Mouse (Mus musculus) layer of hippocampus, postnatal 10 days (tissue): Measurements from ENCODE around the gene Myl3. TPM values are rescaled to one million over a fixed set of nuclear protein-coding genes. Genes with fewer than 3 reads are reported as not detected.

Source experiments
- DNase-seq, 2 experiments: peaks; one replicate each; pipeline ENCODE4 v3.0.0; 2021; ENCODE audit warnings: low spot score in 2 of 2
- total RNA-seq, 2 experiments: library from RNA; stranded (reverse); gene quantifications; 2 replicates each; pipeline ENCODE4 v1.2.3; 2021

The Myl3 gene
- total RNA-seq, 2 experiments from 2014 or later: 0.49 to 0.75 TPM

DNA sequence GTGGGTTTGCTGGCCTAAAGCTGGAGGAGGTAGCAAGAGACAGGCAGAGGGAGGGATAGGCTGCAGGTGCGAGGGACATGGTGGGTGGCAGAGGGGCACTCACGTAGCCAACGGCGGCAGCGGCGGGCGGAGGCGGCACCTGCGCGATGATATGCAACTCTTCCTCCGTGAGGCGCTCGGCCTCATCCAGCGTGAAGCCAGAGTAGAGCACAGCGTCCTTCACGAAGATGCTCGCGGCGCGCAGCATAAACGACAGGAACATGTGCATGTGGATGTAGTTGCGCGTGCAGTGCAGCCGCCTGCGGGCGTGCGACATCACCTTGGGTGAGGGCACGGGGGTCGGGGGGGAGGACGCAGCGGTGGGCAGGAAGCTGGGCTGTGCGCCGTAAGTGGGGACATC lies 14.8 kb upstream of the Myl3 start:
- no peak for DNase-seq

DNA sequence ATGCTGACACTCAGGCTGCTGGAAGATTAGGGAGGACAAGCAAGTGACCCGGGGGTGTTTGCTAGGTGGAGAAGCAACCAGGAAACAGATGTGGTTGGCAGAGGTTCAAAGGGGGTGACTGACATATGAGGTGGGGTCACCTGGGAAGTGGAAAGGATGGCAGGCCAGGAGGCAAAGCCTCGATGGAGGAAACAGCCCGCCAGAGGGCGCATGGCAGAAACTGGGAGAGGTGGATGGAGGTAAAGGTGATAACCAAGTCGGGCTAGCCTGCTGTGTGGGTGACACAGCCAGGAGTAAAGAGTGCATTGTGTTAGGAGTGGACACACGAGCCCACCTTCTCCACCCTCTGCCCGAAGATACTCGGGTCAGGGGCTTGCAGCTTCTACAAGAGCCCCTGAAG lies 11.8 kb upstream of the Myl3 start:
- peak; percentile 56 to 65 for DNase-seq

DNA sequence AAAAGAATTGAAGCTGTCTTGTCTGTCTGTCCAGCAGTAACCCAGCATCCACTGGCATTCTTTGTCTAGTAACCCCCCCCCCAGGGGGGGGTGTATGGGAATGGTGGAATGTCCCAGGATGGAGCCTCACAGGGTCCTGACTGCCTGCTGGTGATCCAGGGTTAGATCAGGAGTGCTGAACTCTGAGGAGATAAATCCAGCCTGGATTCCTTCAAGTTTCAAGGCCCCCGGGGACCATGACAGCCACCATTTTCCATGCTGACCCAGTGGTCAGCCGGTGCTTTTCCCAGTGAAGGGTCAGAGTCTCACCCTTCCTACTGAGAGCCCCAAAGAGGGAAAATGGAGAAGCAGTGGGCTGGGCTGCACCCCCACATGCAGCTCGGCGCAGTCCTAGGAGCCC lies 9.8 kb upstream of the Myl3 start:
- no peak for DNase-seq

DNA sequence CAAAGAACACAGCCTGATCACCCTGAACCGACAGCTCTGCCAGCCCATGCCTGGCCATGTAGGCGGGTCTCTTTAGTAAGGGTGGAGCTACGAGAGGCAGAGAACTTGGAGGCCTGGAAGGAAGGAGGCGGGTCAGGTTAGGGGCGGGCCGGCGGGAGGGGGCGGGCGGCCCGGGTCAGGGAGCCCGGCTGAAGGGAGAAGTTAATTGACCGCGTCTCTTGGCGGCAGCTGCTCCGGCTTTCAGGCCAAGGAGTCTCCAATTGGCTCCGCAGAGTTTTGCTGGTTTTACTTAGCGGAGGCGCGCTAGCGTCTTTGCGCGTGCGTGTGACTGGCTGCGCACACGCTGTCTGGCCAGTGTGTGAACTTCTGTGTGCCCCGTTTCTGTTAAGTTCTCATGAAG lies 9.0 kb upstream of the Myl3 start:
- peak; percentile 28 to 57 for DNase-seq

DNA sequence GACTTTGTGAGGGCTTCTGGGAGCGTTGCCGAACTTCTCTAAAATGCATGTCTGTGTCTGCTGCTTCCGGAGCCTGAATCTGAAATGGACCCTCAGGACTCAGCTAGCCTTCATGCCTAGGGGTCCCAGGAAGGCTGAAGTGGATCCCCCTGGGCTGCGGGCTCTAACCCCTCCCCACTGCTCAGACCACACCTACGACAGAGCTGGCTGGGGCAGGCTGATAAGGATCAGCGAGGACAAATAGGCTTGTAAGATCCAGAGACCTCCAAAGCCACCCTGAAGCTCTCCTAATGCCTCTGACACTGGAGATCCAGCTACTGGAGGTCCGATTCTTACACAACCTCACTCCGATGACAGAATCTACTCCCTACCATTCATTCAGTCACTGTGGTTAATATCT lies 8.6 kb upstream of the Myl3 start:
- DNase-seq: no peak

DNA sequence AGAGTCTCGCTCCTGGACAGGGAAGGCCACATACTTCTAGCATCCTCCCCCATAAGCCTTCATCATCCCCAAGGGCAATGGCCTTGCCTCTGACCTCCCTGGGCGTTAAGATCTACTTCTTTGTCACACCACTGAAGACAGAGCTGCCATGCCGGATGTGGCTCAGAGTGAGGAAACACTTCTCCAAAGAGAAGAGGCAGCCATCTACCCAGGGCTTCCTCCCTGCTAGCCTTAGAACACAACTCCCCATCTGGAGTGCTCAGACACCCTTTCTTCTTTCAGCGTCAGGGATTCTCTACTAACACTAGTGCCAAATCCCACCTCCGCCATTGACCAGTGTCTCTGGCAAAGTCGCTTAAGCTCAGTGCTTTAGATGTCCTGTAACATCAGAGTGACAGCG lies 7.5 kb upstream of the Myl3 start:
- no peak for DNase-seq

DNA sequence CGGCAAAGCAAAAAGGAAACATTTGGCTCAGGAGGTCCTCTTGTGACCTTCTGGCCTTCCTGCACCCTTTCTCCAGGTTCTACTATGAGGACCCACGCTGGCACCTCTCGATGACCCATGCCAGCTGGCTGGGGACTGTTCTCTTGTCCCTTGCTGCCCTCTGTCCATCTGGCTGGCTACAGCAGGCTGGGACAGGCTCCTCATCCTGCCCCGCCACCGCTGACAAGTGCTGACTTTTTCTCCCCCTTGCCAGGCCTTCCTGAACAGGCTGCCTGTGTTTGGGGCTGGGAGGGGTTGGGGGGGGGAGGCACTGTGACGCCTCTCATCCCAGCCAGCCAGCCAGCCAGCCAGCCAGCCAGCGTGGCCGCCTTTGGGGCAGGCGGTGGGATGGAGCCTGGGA lies 5.3 kb upstream of the Myl3 start:
- DNase-seq: no peak

DNA sequence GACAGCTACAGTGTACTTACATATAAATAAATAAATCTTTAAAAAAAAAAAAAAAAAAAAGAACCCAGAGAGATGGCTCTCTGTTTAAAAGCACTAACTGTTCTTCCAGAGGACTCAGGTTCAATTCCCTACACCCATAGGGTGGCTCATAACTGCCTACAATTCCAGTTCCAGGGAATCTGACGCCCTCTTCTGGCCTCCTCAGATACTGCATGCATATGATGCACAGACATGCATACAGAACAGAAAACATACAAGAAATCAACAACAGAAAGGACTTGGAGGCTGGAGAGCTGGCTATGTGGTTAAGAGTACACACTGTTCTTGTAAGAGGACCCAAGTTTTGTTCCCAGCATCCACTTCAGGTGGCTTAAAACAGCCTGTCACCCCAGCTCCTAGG lies 3.6 kb upstream of the Myl3 start:
- no peak for DNase-seq

DNA sequence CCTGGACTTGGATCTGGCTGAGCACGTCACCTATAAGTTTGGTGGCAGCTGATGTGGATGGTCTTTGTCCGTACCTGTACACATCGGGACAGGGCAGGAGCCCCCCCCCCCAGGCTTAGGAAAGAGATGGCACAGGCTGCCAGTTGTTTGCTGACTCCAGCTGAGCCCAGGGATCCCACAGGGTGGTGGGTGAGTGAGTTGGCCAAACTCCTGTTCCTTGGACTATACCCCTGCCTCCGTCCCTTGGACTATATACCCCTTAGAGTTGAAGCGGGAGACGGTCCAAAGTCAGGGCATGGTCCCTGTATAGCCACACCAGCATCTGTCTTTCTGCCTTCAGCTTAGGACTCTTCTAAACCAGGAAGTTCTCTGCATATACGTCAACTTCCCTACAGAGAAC lies 1.7 kb upstream of the Myl3 start:
- no peak for DNase-seq

DNA sequence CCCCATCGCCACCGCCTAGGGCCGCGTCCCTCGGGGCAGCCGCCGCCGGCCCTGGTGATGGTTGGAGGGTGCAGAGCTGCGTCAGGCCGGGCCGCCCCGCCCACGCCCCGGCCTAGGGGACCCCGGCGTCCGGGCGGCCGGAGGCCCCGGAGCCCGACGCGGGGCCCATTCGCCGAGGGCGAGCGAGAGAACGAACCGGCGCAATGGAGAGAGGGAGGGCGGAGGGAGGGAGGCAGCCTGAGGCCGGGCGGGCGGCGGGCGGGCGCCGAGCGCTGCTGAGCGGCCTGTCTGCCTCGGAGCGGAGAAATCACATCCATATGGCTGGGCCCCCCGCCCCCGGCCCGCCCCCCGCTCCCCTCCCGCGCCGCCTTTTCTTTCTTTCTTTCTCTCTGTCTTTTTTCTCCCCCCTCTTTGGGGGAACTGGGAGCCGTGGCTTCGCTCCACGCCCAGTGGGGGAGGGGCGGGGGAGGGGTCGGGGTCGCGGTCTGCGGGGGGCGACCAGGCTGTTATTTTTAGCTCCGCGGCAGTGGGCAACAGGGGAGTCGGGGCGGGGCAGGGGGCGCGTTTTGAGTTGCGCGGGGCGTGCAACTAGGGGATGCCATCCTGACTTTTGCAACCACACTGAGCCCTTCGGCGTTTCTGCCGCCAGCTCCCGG lies 762 bp downstream of the Myl3 start:
- DNase-seq: no peak

DNA sequence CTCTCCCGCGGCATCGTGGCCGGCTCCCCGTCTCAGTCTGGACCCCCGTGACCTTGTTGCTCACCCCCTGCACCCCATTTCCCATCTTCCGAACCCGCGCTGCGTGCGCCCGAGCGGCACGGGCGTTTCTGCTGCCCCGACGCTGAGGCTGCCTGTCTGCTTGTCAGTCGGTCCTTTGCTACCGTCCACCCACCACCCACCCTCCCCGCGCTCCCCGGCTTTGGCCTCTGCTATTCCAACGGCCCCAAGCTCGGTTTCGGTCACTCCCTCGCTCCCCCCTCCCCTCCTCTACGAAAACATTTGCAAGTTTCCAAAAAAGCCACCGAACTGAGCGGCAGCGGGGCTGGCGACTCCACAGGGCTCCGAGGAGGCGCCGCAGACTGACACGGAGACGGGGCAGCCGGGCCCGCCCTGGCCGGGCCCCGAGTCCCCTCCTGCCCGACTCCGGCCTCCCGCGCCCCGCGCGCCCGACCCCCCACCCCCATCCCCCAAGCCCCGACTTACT lies 1.3 kb downstream of the Myl3 start:
- no peak for DNase-seq

DNA sequence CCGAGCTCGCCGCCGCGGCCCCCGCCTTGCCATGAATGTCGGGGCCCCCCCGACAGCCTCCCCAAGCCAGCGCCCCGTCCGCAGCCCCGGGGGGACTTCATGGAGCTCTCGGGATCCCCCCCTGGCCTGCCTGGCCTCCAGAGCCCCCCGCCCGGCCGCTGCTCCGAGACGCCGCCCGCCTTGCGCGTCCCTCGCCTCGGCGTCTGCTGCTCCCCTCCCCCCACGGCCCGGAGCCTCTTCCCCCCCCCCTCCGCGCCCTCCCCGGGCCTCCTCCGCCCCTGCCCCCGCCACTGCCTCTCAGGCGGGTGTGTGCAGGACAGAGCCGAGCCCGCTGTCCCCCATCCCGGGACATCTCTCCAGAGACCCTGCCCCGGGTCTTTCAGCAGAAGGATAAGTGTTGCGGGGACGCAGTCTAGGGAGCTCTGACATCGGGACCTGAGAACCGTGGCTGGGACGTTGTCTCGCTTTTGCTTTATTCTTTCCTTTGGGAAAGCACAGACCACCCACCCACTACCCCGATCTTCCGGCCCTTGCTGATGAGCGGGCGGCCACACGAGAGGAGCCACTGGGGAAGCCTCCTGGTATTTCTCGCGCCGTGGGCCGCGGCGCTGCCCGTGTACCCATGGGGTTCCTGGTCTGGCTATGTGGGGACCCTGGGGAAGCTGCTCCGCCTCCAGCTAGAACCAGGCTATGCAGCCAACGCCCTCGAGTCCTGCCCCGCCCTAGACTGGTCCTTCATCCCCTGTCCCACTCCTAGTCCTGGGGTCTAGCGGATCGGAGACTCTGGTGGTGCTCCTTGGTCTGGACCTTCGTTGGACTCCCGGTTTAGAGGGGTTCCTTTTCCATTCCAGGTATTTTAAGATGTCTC lies 2.0 kb downstream of the Myl3 start:
- DNase-seq: no peak

DNA sequence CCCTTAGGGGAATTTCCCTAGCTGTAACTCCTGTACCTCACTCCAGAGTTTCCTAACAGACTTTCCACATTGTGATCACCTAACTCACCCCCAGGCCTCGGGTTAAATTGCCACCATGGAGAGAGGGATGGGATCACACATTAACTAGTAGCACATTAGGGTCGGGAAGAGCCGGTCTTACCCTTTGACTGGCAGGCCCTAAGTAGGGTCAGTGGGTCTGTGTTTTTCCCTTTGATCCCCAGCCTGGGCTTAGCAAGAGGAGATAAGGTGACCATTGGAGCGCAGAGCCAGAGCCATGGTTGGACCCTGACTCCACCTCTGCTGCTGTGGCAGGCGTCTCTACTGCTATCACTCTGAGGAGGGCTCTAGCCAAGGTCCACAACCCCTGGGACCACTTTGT lies 4.1 kb downstream of the Myl3 start:
- DNase-seq: no peak

DNA sequence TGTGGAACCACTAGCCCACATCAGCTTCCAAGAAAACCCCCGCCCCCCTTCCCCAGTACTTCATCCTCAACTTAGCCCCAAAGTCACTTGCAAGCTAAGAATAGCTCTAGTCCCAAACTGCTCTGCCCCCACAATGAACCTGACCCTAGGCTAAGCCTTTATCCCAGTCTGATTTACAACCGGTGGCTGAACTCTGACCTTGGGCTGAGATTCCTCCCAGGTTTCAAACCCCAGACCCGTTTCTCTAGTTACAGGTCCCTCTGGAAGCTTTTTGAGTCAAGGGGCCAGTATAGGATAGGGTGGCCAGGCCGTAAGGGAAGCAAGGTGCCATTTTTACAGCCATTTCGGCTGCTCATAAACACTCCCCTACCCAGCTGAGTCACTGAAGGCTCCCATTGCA lies 4.6 kb downstream of the Myl3 start:
- no peak for DNase-seq

DNA sequence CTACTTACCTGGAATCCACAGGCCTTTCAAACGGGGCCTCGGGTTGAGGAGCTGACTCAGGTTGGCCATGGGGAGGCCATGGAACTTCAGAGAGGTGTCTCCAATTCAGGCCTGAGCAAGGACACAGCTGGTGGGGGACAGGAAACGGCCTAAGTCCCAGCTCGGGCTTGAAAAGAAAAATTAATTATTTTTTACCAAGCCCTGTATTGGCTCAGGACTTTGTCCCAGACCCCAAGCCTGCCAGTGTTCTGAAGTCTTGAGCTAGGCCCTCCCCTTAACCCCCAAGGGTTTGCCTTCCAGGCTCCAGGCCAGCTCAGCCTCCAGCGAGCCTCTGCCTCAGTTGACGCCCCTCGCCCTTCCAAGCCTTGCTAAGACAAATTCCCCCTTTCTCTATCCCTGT lies 5.3 kb downstream of the Myl3 start, which contains the start of gene Pth1r:
TSS of gene Pth1r (minus strand) at position 185 of the 400 bp plus-strand sequence.
- DNase-seq: no peak

DNA sequence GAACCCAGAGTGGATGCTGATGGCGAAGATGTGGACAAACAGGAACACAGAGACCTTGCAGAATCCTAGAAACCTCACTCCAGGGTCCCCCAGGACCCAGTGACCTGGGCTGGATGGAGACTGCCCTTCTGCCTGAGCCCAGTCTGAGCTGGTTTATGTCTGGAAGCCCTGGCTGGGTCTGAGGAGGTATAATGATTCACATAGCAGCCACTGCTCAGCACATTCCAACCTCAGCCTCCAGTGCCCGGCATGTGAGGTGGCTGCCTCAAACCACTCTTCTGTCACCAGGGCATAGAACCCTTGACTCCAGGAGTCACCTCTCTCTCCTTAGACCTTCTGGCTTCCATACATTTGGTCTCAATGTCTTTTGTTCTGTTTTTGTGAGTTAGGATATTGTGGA lies 6.8 kb downstream of the Myl3 start:
- DNase-seq: no peak

DNA sequence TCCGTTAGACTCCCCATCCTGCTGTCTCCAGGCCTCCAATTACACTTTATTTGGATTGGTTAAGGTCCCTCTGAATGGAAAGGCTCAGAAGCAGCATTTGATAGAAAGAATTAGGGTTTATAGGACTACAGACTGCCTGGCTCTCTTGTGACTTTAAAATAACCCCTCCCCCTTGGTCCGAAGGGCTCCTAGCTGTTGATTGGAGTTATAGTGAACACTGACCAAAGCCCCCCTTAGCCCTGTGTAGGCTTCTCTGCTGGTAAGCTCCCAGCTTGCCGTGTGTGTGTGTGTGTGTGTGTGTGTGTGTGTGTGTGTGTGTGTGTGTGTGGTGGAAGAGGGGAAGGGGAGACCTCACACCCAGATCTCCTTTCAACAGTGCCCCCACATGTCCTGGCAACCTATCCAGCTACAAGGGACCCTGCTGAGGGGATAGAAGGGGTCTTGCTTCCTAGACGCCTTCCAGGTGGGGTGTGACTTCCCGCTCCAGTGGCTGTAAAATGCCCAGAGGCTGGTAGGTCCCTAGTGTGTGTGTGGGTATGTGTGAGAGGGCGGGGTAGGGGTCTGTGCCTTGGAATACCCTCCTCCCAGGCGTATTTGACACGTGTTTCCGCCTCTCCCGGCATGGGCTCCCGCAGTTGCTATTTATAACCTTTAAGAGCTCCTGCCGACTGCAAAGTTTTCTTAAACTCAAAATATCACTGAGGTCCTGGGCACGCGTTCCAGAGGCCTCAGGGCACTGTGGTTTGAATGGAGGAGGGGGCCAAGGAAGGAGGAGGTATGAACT lies 8.9 kb downstream of the Myl3 start:
- no peak for DNase-seq

DNA sequence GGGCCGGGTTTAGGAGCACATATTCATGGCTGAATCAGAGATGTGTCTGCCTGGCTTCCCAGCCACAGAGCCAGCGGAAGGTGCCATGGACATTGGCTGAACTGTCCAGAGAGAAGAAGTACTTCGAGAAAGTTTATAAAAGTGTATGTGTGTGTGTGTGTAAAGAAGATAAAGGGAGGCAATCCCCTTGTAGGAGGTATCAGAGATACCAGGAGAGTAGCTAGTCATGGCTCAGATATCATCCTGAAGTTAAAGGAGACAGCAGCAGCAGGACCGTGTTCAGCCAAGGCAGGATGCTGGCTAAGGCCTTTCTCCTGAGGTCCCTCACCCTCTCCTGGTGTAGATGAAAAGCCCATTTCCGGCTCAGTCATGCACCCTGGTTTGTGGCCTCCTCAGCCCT lies 9.8 kb downstream of the Myl3 start:
- DNase-seq: no peak

DNA sequence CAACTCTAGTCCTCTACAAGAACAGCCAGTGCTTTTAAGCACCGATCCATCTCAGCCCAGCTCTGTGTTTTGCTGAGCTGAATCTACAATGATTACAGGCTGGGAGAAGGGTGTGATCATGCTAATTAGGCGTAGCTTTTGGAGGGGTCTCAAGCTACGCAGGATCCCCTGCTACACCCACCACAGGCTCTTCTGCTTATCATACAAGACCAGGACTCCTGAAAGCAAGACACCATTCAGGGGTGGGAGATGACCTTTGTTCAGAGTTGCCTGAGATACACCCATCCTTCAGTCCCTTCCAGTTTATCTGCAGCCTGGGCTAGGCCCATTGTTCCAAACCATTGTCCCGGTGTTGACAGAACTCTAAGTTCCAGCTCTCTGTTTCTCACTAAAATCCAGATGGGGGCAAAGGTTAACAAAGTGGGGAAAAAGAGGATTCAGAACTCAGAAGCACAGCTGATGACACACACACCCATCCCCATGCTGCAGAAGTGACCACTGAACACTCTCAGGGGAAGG lies 11.3 kb downstream of the Myl3 start:
- no peak for DNase-seq

DNA sequence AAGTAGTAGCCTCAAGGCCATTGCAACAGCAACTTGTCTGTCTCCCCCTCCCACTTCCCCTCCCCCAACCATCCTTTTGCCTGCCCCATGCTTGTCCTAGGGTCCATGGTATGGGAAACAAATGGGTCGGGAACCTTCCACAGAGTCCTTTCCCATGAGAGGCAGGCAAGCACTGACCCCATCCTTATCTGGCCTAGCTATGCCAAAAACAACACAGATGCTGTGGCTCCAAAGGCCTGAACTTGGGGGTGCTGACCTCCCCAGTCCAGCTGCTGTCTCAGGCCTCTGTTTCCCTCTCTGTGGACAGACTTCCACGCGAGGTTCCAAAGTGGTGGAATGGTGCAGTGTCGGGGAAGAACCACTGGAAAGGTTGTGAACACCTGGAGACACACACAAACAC lies 12.1 kb downstream of the Myl3 start:
- DNase-seq: no peak

DNA sequence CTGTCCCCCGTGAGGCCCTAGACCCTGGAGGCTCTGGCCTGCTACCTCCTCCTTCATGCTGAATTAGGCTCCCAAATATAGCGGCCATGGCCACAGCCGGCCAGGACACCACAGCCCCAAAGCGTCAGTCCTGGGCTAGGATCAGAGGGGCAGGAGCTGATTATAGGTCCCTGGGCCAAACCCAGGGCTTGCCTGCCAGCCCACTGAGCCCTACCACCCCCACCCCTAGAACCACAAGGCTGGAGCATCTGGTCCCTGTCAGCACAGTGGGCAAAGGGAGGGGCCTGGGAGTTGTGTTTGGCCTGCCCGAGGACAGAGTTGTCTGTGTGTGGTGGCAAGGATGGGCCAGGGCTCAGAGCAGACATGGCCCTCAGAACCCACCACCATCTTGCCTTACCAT lies 16.2 kb downstream of the Myl3 start:
- no peak for DNase-seq

DNA sequence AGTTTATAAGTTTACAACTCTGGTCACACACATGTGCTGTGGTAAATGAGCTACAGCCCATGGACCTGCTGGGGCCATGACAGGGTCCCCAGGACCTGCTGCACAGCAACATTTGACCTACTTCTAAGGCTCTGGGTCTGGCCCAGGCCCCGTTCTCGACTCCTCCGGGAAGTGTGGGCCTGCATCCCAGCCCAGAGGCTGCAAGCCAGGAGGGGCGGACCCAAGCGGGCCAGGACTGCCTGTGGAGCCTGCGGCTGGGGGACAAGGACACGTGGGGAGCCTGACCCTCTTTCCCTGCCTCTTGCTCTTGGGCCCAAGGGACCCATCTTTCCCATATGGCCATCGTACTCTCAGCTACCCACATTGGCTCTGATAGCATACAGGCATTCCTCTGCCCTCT lies 16.9 kb downstream of the Myl3 start:
- peak; percentile 55 to 70 for DNase-seq
